Mouse (Mus musculus): ENCODE measurements around the gene Svs4. TPM values are rescaled to one million over a fixed set of nuclear protein-coding genes. Genes with fewer than 3 reads are reported as not detected.
"Not testable (repeated sequence)": the region's sequence is repeated elsewhere in the genome, so short reads cannot be mapped to it uniquely, and the experiment has no call there.

Gene Svs4
- not detected for total RNA-seq (2021)

- DNase-seq (ENCODE audit: low spot score in 2 of 2): no peak
Measured at GRCm38 (mm10) chr2:164278359-164278758, at the start of gene Svs4. Gene Svs4, minus strand, starts transcription at chr2:164278459.

GRCm38 (mm10) chr2:164320983-164321382 is 42.7 kb upstream of the Svs4 start:
- intact Hi-C loops (cut with DNase I): no loop called here
- no peak for DNase-seq (ENCODE audit: low spot score in 2 of 2)

More at GRCm38 (mm10) chr2:164278359-164278758, at the start of gene Svs4:
- intact Hi-C loops (cut with DNase I): no loop called here

GRCm38 (mm10) chr2:164316451-164316850 is 38.2 kb upstream of the Svs4 start, which contains the start of gene Svs6:
Gene Svs6, plus strand, starts transcription at chr2:164316751.
- intact Hi-C loops (cut with DNase I): not testable (repeated sequence)

GRCm38 (mm10) chr2:164315460-164315859 is 37.2 kb upstream of the Svs4 start:
- DNase-seq (ENCODE audit: low spot score in 2 of 2): peak in 1 of 2 experiments; percentile 34
- intact Hi-C loops (cut with DNase I): not testable (repeated sequence)

More at GRCm38 (mm10) chr2:164316451-164316850, 38.2 kb upstream of the Svs4 start, which contains the start of gene Svs6:
- DNase-seq (ENCODE audit: low spot score in 2 of 2): not testable (repeated sequence)

- DNase-seq (ENCODE audit: low spot score in 2 of 2): peak in 1 of 2 experiments; percentile 53
- intact Hi-C loops (cut with DNase I): no loop called here
Measured at GRCm38 (mm10) chr2:164312599-164312998, 34.3 kb upstream of the Svs4 start.

GRCm38 (mm10) chr2:164288968-164289367 is 10.7 kb upstream of the Svs4 start, which contains the start of gene Svs3a:
Gene Svs3a, plus strand, starts transcription at chr2:164289268.
- DNase-seq (ENCODE audit: low spot score in 2 of 2); intact Hi-C loops (cut with DNase I): not testable (repeated sequence)

GRCm38 (mm10) chr2:164256540-164256939 is 21.7 kb downstream of the Svs4 start, which contains the start of gene Svs3b:
Gene Svs3b, minus strand, starts transcription at chr2:164256640.
- DNase-seq (ENCODE audit: low spot score in 2 of 2); intact Hi-C loops (cut with DNase I): not testable (repeated sequence)

GRCm38 (mm10) chr2:164238366-164238765 is 39.9 kb downstream of the Svs4 start, which contains the start of gene Svs2:
Gene Svs2, minus strand, starts transcription at chr2:164238466.
- intact Hi-C loops (cut with DNase I): no loop called here
- no peak for DNase-seq (ENCODE audit: low spot score in 2 of 2)

- DNase-seq (ENCODE audit: low spot score in 2 of 2): no peak
- intact Hi-C loops (cut with DNase I): no loop called here
Measured at GRCm38 (mm10) chr2:164232671-164233070, 45.6 kb downstream of the Svs4 start.

GRCm38 (mm10) chr2:164228361-164229070 is 49.7 kb downstream of the Svs4 start:
- DNase-seq (ENCODE audit: low spot score in 2 of 2): no peak
- intact Hi-C loops (cut with DNase I): no loop called here

Other genes starting within 250 kb of the Svs4 start
- 10 to 100 TPM; 37.4 to 45.4 TPM for gene Stk4, start 208.1 kb downstream of the Svs4 start, total RNA-seq (2021)
- gene Tomm34, start 207.3 kb downstream of the Svs4 start, total RNA-seq (2021): 10 to 100 TPM; 62.5 to 65.0 TPM
- 10 to 100 TPM; 14.2 to 17.2 TPM for gene Kcns1, start 107.3 kb downstream of the Svs4 start, total RNA-seq (2021)
- not detected for gene Wfdc5, start 95.7 kb downstream of the Svs4 start, total RNA-seq (2021)
- not detected for gene Wfdc12, start 87.9 kb downstream of the Svs4 start, total RNA-seq (2021)
- gene Wfdc15a, start 78.3 kb downstream of the Svs4 start, total RNA-seq (2021): not detected
- not detected for gene Wfdc15b, start 56.8 kb downstream of the Svs4 start, total RNA-seq (2021)
- not detected for gene Svs2, start 40.0 kb downstream of the Svs4 start, total RNA-seq (2021)
- not detected for gene Svs3b, start 21.8 kb downstream of the Svs4 start, total RNA-seq (2021)
- gene Svs3a, start 10.8 kb upstream of the Svs4 start, total RNA-seq (2021): not detected
- gene Svs6, start 38.3 kb upstream of the Svs4 start, total RNA-seq (2021): not detected
- gene Svs5, start 54.3 kb upstream of the Svs4 start, total RNA-seq (2021): not detected
- not detected for gene Slpi, start 110.6 kb upstream of the Svs4 start, total RNA-seq (2021)
- under 1 TPM; 0.41 to 0.43 TPM for gene Rbpjl, start 124.7 kb upstream of the Svs4 start, total RNA-seq (2021)
- 10 to 100 TPM; 11.5 to 13.8 TPM for gene Matn4, start 126.7 kb upstream of the Svs4 start, total RNA-seq (2021)
- gene Sdc4, start 165.4 kb upstream of the Svs4 start, total RNA-seq (2021): 10 to 100 TPM; 86.7 to 90.7 TPM
- gene Sys1, start 178.5 kb upstream of the Svs4 start, total RNA-seq (2021): 10 to 100 TPM; 38.0 to 39.7 TPM
- 10 to 100 TPM; 11.4 to 13.1 TPM for gene Gm20458, start 182.5 kb upstream of the Svs4 start, total RNA-seq (2021)
- not detected for gene Trp53tg5, start 195.3 kb upstream of the Svs4 start, total RNA-seq (2021)
- gene Dbndd2, start 207.6 kb upstream of the Svs4 start, total RNA-seq (2021): 100 to 1,000 TPM; 114 to 127 TPM
- gene Pigt, start 219.1 kb upstream of the Svs4 start, total RNA-seq (2021): 10 to 100 TPM; 92.5 to 94.5 TPM